Mouse (Mus musculus): ENCODE measurements at regions not wholly inside any gene's neighbourhood (a gene's known extent, or its start where the extent isn't known, plus 50 kb on each side); places are given as distances from the start of the nearest gene placed in this dataset.

- TF ChIP-seq CTCF (IDR thresholded peaks at IDR 0.05; ENCODE audit: low read depth): no peak
- Histone ChIP-seq H3K9ac (no peak overlapping the region), H3K27ac (ENCODE audit: low read depth, low read length) (no peak overlapping the region), H3K4me3 (ENCODE audit: low read depth, low read length) (no peak overlapping the region), H3K27me3 (ENCODE audit: insufficient read depth, low read length) (no peaks in the 10 kb centered on the region), H3K9me3 (ENCODE audit: low read length) (no peaks in the 10 kb centered on the region), H3K4me2 (ENCODE audit: low read depth) (no peak overlapping the region), H3K36me3 (ENCODE audit: insufficient read depth) (no peaks in the 10 kb centered on the region), H3K4me1 (ENCODE audit: insufficient read depth) (no peaks in the 10 kb centered on the region)
- no peak for ATAC-seq
- DNase-seq: no peak
Measured at GRCm38 (mm10) chr13:11426820-11427219, 679.9 kb downstream of the Ryr2 start.

GRCm38 (mm10) chr13:11392027-11392426 is 714.7 kb downstream of the Ryr2 start:
- H3K36me3 ChIP-seq (ENCODE audit: insufficient read depth): no peaks in the 10 kb centered on the region
- 0 out of 2 replicates have a peak, but pooled peaks cover 2% of the 10 kb centered on the region for H3K9me3 ChIP-seq (ENCODE audit: low read length)
- H3K9ac ChIP-seq: no peak overlapping the region
- no peaks in the 10 kb centered on the region for H3K27me3 ChIP-seq (ENCODE audit: insufficient read depth, low read length)
- 22% methylated on average over 2 of the region's 2 CpGs for WGBS
- no peak overlapping the region for H3K4me3 ChIP-seq (ENCODE audit: low read depth, low read length)
- no peaks in the 10 kb centered on the region for H3K4me1 ChIP-seq (ENCODE audit: insufficient read depth)
- ATAC-seq (peak; percentile 62; the same call in 1 of the 2 replicates), DNase-seq (peak; percentile 34)
- no peak overlapping the region for H3K27ac ChIP-seq (ENCODE audit: low read depth, low read length)
- no peak overlapping the region for H3K4me2 ChIP-seq (ENCODE audit: low read depth)
- TF ChIP-seq CTCF (IDR thresholded peaks at IDR 0.05; ENCODE audit: low read depth): no peak

GRCm38 (mm10) chr13:11375452-11375851 is 731.3 kb downstream of the Ryr2 start:
- DNase-seq: no peak
- H3K4me2 ChIP-seq (ENCODE audit: low read depth): no peak overlapping the region
- no peaks in the 10 kb centered on the region for H3K36me3 ChIP-seq (ENCODE audit: insufficient read depth)
- H3K9me3 ChIP-seq (ENCODE audit: low read length): no peaks in the 10 kb centered on the region
- no peak for TF ChIP-seq CTCF (IDR thresholded peaks at IDR 0.05; ENCODE audit: low read depth)
- no peak overlapping the region for H3K27ac ChIP-seq (ENCODE audit: low read depth, low read length)
- H3K4me1 ChIP-seq (ENCODE audit: insufficient read depth): no peaks in the 10 kb centered on the region
- H3K27me3 ChIP-seq (ENCODE audit: insufficient read depth, low read length): no peaks in the 10 kb centered on the region
- H3K4me3 ChIP-seq (ENCODE audit: low read depth, low read length): no peak overlapping the region
- no peak for ATAC-seq
- no peak overlapping the region for H3K9ac ChIP-seq

- ATAC-seq (no peak), DNase-seq (no peak)
- H3K27me3 ChIP-seq (ENCODE audit: insufficient read depth, low read length): no peaks in the 10 kb centered on the region
- no peaks in the 10 kb centered on the region; the same call in 1 of the 2 replicates for H3K9me3 ChIP-seq (ENCODE audit: low read length)
- H3K36me3 ChIP-seq (ENCODE audit: insufficient read depth): no peaks in the 10 kb centered on the region
- 74% methylated on average over 1 of the region's 1 CpGs for WGBS
- H3K4me1 ChIP-seq (ENCODE audit: insufficient read depth): no peaks in the 10 kb centered on the region
- H3K4me2 ChIP-seq (ENCODE audit: low read depth): no peak overlapping the region
- no peak overlapping the region for H3K9ac ChIP-seq
- TF ChIP-seq CTCF (IDR thresholded peaks at IDR 0.05; ENCODE audit: low read depth): no peak
- H3K4me3 ChIP-seq (ENCODE audit: low read depth, low read length): no peak overlapping the region
- no peak overlapping the region for H3K27ac ChIP-seq (ENCODE audit: low read depth, low read length)
Measured at GRCm38 (mm10) chr13:11369456-11369855, 737.3 kb downstream of the Ryr2 start.

GRCm38 (mm10) chr13:11362872-11363271 is 743.9 kb downstream of the Ryr2 start:
- Histone ChIP-seq H3K4me3 (ENCODE audit: low read depth, low read length) (no peak overlapping the region), H3K4me1 (ENCODE audit: insufficient read depth) (no peaks in the 10 kb centered on the region), H3K9ac (no peak overlapping the region), H3K36me3 (ENCODE audit: insufficient read depth) (no peaks in the 10 kb centered on the region), H3K27me3 (ENCODE audit: insufficient read depth, low read length) (no peaks in the 10 kb centered on the region), H3K4me2 (ENCODE audit: low read depth) (no peak overlapping the region), H3K9me3 (ENCODE audit: low read length) (no peaks in the 10 kb centered on the region; the same call in 1 of the 2 replicates), H3K27ac (ENCODE audit: low read depth, low read length) (no peak overlapping the region)
- 59% methylated on average over 3 of the region's 3 CpGs for WGBS
- ATAC-seq (peak; percentile 45; the same call in 1 of the 2 replicates), DNase-seq (no peak)
- peak; percentile 41 for TF ChIP-seq CTCF (IDR thresholded peaks at IDR 0.05; ENCODE audit: low read depth)

- WGBS: 18% methylated on average over 4 of the region's 4 CpGs
- no peaks in the 10 kb centered on the region for H3K9me3 ChIP-seq (ENCODE audit: low read length)
- H3K27ac ChIP-seq (ENCODE audit: low read depth, low read length): no peak overlapping the region
Measured at GRCm38 (mm10) chr13:11348502-11348849, 758.3 kb downstream of the Ryr2 start.

GRCm38 (mm10) chr13:11347787-11348501 is 758.8 kb downstream of the Ryr2 start:
- no peak overlapping the region for H3K4me3 ChIP-seq (ENCODE audit: low read depth, low read length)
- DNase-seq (no peak), ATAC-seq (peak; percentile 29; the same call in 1 of the 2 replicates)

More at GRCm38 (mm10) chr13:11348502-11348849, 758.3 kb downstream of the Ryr2 start:
- no peaks in the 10 kb centered on the region for H3K4me1 ChIP-seq (ENCODE audit: insufficient read depth)
- ATAC-seq (no peak), DNase-seq (no peak)
- no peaks in the 10 kb centered on the region for H3K27me3 ChIP-seq (ENCODE audit: insufficient read depth, low read length)
- H3K4me2 ChIP-seq (ENCODE audit: low read depth): no peak overlapping the region
- H3K9ac ChIP-seq: no peak overlapping the region
- TF ChIP-seq CTCF (IDR thresholded peaks at IDR 0.05; ENCODE audit: low read depth): no peak
- no peak overlapping the region for H3K4me3 ChIP-seq (ENCODE audit: low read depth, low read length)
- no peaks in the 10 kb centered on the region for H3K36me3 ChIP-seq (ENCODE audit: insufficient read depth)

More at GRCm38 (mm10) chr13:11347787-11348501, 758.8 kb downstream of the Ryr2 start:
- Histone ChIP-seq H3K27me3 (ENCODE audit: insufficient read depth, low read length) (no peaks in the 10 kb centered on the region), H3K9me3 (ENCODE audit: low read length) (no peaks in the 10 kb centered on the region), H3K9ac (no peak overlapping the region), H3K27ac (ENCODE audit: low read depth, low read length) (no peak overlapping the region), H3K4me1 (ENCODE audit: insufficient read depth) (no peaks in the 10 kb centered on the region), H3K4me2 (ENCODE audit: low read depth) (no peak overlapping the region), H3K36me3 (ENCODE audit: insufficient read depth) (no peaks in the 10 kb centered on the region)
- no peak for TF ChIP-seq CTCF (IDR thresholded peaks at IDR 0.05; ENCODE audit: low read depth)
- 24% methylated on average over 6 of the region's 6 CpGs for WGBS
